ENCODE assay signal across 8 mouse cellular contexts in genomic region chr4:99445077-99445754, GRCm38 (mm10).
DNase-seq lines count a peak whose midpoint lies in the region; ATAC-seq and TF ChIP-seq lines count a peak whose summit lies in the region.

No protein-coding gene starts in this region.

- no peak overlapping the region for H3K4me3 ChIP-seq in cerebellum, adult 2 months (replicated peaks; ENCODE audit: insufficient read depth, low read depth, low read length)
- peak overlapping the region; percentile 30 for H3K4me3 ChIP-seq in intestine, embryonic 15.5 days (replicated peaks)
- peak overlapping the region; percentile 31 for H3K4me3 ChIP-seq in midbrain, embryonic 12.5 days

- no peaks in the 10 kb centered on the region for H3K27me3 ChIP-seq in cerebellum, adult 2 months (ENCODE audit: control insufficient read depth, insufficient read depth, low read length)
- no peaks in the 10 kb centered on the region for H3K27me3 ChIP-seq in intestine, embryonic 15.5 days (replicated peaks)
- H3K27me3 ChIP-seq in midbrain, embryonic 12.5 days, result peaks cover 17% of the 10 kb centered on the region

- peak overlapping the region; percentile 69 for H3K4me2 ChIP-seq in intestine, embryonic 15.5 days (replicated peaks)
- peak overlapping the region; percentile 49 for H3K4me2 ChIP-seq in midbrain, embryonic 12.5 days (replicated peaks)

- H3K9ac ChIP-seq in intestine, embryonic 15.5 days, result no peak overlapping the region
- 0 out of 2 replicates have a peak overlapping the region, but pooled peaks have one; percentile 11 for H3K9ac ChIP-seq in midbrain, embryonic 12.5 days (replicated peaks)

- no peaks in the 10 kb centered on the region for H3K36me3 ChIP-seq in intestine, embryonic 15.5 days
- H3K36me3 ChIP-seq in midbrain, embryonic 12.5 days, result no peaks in the 10 kb centered on the region

- no peak for DNase-seq in cerebellum, adult 2 months
- DNase-seq in ovary, postnatal 14 days (ENCODE audit: low spot score), result peak; percentile 1
- DNase-seq in ovary, adult 18-20 months (ENCODE audit: low spot score), result no peak
- no peak for DNase-seq in urinary bladder, adult 18-20 months (ENCODE audit: low spot score in 2 of 2)

- no peak for TF ChIP-seq POLR2A in cerebellum, adult 2 months (IDR thresholded peaks at IDR 0.05; ENCODE audit: borderline replicate concordance, insufficient read depth, low read length)

- no peak overlapping the region for H3K27ac ChIP-seq in cerebellum, adult 2 months (ENCODE audit: insufficient read depth, low read length)
- no peak overlapping the region for H3K27ac ChIP-seq in intestine, embryonic 15.5 days
- no peak overlapping the region for H3K27ac ChIP-seq in midbrain, embryonic 12.5 days (replicated peaks)

- no peaks in the 10 kb centered on the region for H3K4me1 ChIP-seq in cerebellum, adult 2 months (ENCODE audit: control insufficient read depth, insufficient read depth, low read length)
- 0 out of 2 replicates have a peak, but pooled peaks cover 2% of the 10 kb centered on the region for H3K4me1 ChIP-seq in intestine, embryonic 15.5 days (replicated peaks)
- no peaks in the 10 kb centered on the region; the same call in 1 of the 2 replicates for H3K4me1 ChIP-seq in midbrain, embryonic 12.5 days

- no peak for TF ChIP-seq CTCF in cerebellum, adult 2 months (IDR thresholded peaks at IDR 0.05; ENCODE audit: borderline replicate concordance, insufficient read depth, low read depth, low read length)

- no peaks in the 10 kb centered on the region for H3K9me3 ChIP-seq in intestine, embryonic 15.5 days
- H3K9me3 ChIP-seq in midbrain, embryonic 12.5 days, result no peaks in the 10 kb centered on the region

- ATAC-seq in cerebellum, adult (ENCODE audit: insufficient number of reproducible peaks, low FRiP score, low TSS enrichment), result peak; percentile 38; the same call in 1 of the 2 replicates
- peak; percentile 53 for ATAC-seq in intestine, embryonic 15.5 days
- no peak for ATAC-seq in midbrain, embryonic 12.5 days (ENCODE audit: low FRiP score, low read depth)
- no peak for ATAC-seq in megakaryocyte, adult 5-6 weeks (ENCODE audit: poor library complexity, severe bottlenecking)

- WGBS in cerebellum, adult 2 months, result 54% methylated on average over 28 of the region's 28 CpGs
- WGBS in intestine, embryonic 15.5 days, result 28% methylated on average over 28 of the region's 28 CpGs
- WGBS in midbrain, embryonic 12.5 days, result 53% methylated on average over 28 of the region's 28 CpGs

Comparison
In these comparisons a context has a peak if more than half of its experiments do, and no peak if none do; other contexts are left out.
1. ATAC-seq: peak in cerebellum, adult (single experiment) and intestine, embryonic 15.5 days (single experiment); none in midbrain, embryonic 12.5 days (single experiment) and megakaryocyte, adult 5-6 weeks (single experiment).